Mouse (Mus musculus): ENCODE results near the gene Dmwd. TPM values are rescaled to one million over a fixed set of nuclear protein-coding genes. Genes with fewer than 3 reads are reported as not detected.

Gene Dmwd
- polyA plus RNA-seq, 1 experiment from 2014 or later = 21.6 TPM

GRCm38 (mm10) chr7:19109565-19109964, 33.5 kb downstream of the Dmwd start:
- no peak overlapping the region for H3K4me2 ChIP-seq

GRCm38 (mm10) chr7:19118028-19118771, 42.2 kb downstream of the Dmwd start, which contains the start of gene Gm4969:
Gm4969 (minus strand) TSS chr7:19118368.
- Histone ChIP-seq H3K36me3 (no peaks in the 10 kb centered on the region), H3K4me3 (replicated peaks) (peak within 1 kb of the TSS; percentile 29), H3K27ac (no peak within 1 kb of the TSS), H3K27me3 (peaks cover 6% of the 10 kb centered on the region; the same call in 1 of the 2 replicates), H3K4me1 (replicated peaks) (peaks cover 15% of the 10 kb centered on the region), H3K9me3 (peaks cover 11% of the 10 kb centered on the region; the same call in 1 of the 2 replicates), H3K9ac (replicated peaks) (no peak within 1 kb of the TSS; the same call in 1 of the 2 replicates), H3K4me2 (peak within 1 kb of the TSS; percentile 52)
- WGBS = 23% methylated on average over 63 of the region's 64 CpGs
- 0 out of 2 replicates have a peak, but pooled peaks have one; percentile 5 for ATAC-seq (ENCODE audit: insufficient number of reproducible peaks, insufficient read depth, low FRiP score, low TSS enrichment, low read depth)

More at GRCm38 (mm10) chr7:19109565-19109964, 33.5 kb downstream of the Dmwd start:
- H3K9me3 ChIP-seq = no peaks in the 10 kb centered on the region
- H3K4me1 ChIP-seq (replicated peaks) = no peaks in the 10 kb centered on the region
- no peak for ATAC-seq (ENCODE audit: insufficient number of reproducible peaks, insufficient read depth, low FRiP score, low TSS enrichment, low read depth)
- no peak overlapping the region for H3K9ac ChIP-seq (replicated peaks)
- no peaks in the 10 kb centered on the region for H3K27me3 ChIP-seq
- WGBS = 91% methylated on average over 1 of the region's 1 CpGs
- H3K27ac ChIP-seq = no peak overlapping the region
- H3K36me3 ChIP-seq = no peaks in the 10 kb centered on the region
- H3K4me3 ChIP-seq (replicated peaks) = no peak overlapping the region

- peaks cover 11% of the 10 kb centered on the region; the same call in 1 of the 2 replicates for H3K9me3 ChIP-seq
- H3K4me3 ChIP-seq (replicated peaks) = no peak overlapping the region
- WGBS = 92% methylated on average over 8 of the region's 8 CpGs
- no peak overlapping the region for H3K9ac ChIP-seq (replicated peaks)
- 0 out of 2 replicates have a peak, but pooled peaks have one; percentile 23 for ATAC-seq (ENCODE audit: insufficient number of reproducible peaks, insufficient read depth, low FRiP score, low TSS enrichment, low read depth)
- peaks cover 6% of the 10 kb centered on the region; the same call in 1 of the 2 replicates for H3K27me3 ChIP-seq
- H3K36me3 ChIP-seq = no peaks in the 10 kb centered on the region
- no peak overlapping the region for H3K27ac ChIP-seq
- no peak overlapping the region; the same call in 1 of the 2 replicates for H3K4me2 ChIP-seq
- H3K4me1 ChIP-seq (replicated peaks) = peaks cover 15% of the 10 kb centered on the region
These were observed 43.1 kb downstream of the Dmwd start for GRCm38 (mm10) chr7:19119083-19119482.

- Histone ChIP-seq H3K4me3 (replicated peaks) (peak within 1 kb of the TSS; percentile 68), H3K27ac (no peak within 1 kb of the TSS), H3K9me3 (peaks cover 11% of the 10 kb centered on the region; the same call in 1 of the 2 replicates), H3K4me1 (replicated peaks) (peaks cover 15% of the 10 kb centered on the region), H3K36me3 (no peaks in the 10 kb centered on the region), H3K4me2 (peak within 1 kb of the TSS; percentile 87), H3K27me3 (peaks cover 6% of the 10 kb centered on the region; the same call in 1 of the 2 replicates), H3K9ac (replicated peaks) (peak within 1 kb of the TSS; percentile 80)
- 3% methylated on average over 34 of the region's 34 CpGs for WGBS
- peak; percentile 92 for ATAC-seq (ENCODE audit: insufficient number of reproducible peaks, insufficient read depth, low FRiP score, low TSS enrichment, low read depth)
These were observed 43.8 kb downstream of the Dmwd start, which contains the start of gene Fbxo46 for GRCm38 (mm10) chr7:19119631-19120429. Fbxo46 (plus strand) TSS chr7:19119859.

GRCm38 (mm10) chr7:19121686-19122085, 45.7 kb downstream of the Dmwd start:
- Histone ChIP-seq H3K9me3 (peaks cover 11% of the 10 kb centered on the region; the same call in 1 of the 2 replicates), H3K4me1 (replicated peaks) (peaks cover 15% of the 10 kb centered on the region), H3K27ac (no peak overlapping the region), H3K9ac (replicated peaks) (no peak overlapping the region), H3K4me2 (no peak overlapping the region), H3K36me3 (0 out of 2 replicates have a peak, but pooled peaks cover 7% of the 10 kb centered on the region), H3K27me3 (peaks cover 6% of the 10 kb centered on the region; the same call in 1 of the 2 replicates), H3K4me3 (replicated peaks) (no peak overlapping the region)
- ATAC-seq (ENCODE audit: insufficient number of reproducible peaks, insufficient read depth, low FRiP score, low TSS enrichment, low read depth) = no peak
- WGBS = 96% methylated on average over 4 of the region's 4 CpGs

- Histone ChIP-seq H3K9me3 (no peaks in the 10 kb centered on the region), H3K4me1 (replicated peaks) (peaks cover 8% of the 10 kb centered on the region), H3K4me2 (no peak overlapping the region), H3K4me3 (replicated peaks) (no peak overlapping the region), H3K27ac (no peak overlapping the region), H3K36me3 (peaks cover 28% of the 10 kb centered on the region; the same call in 1 of the 2 replicates), H3K9ac (replicated peaks) (no peak overlapping the region), H3K27me3 (no peaks in the 10 kb centered on the region)
- 87% methylated on average over 6 of the region's 6 CpGs for WGBS
- ATAC-seq (ENCODE audit: insufficient number of reproducible peaks, insufficient read depth, low FRiP score, low TSS enrichment, low read depth) = no peak
These were observed 48.7 kb downstream of the Dmwd start for GRCm38 (mm10) chr7:19124713-19125112.

DNA sequence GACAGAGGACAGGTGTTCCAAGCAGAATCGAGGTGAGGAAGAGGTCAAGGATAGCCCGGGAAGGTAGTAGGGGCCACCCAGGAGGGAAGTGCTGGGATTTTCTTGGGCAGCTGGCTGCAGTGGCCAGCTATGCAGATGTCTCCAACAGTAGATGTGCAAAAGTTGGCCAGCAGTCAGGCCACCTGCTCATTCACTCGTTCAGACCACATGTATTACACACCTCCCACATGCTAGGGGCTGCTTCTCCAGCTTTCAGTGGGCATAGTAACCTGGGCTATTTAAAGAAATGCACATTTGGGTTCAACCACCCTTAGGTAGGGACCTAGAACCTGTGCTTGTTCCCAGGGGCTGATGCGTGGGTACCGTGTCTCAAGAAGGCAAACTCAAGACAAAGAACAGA, 51.7 kb downstream of the Dmwd start:
- H3K27ac ChIP-seq = no peak overlapping the region
- WGBS = 82% methylated on average over 5 of the region's 5 CpGs
- H3K27me3 ChIP-seq = no peaks in the 10 kb centered on the region
- H3K9me3 ChIP-seq = no peaks in the 10 kb centered on the region
- H3K4me1 ChIP-seq (replicated peaks) = peaks cover 12% of the 10 kb centered on the region
- H3K9ac ChIP-seq (replicated peaks) = no peak overlapping the region
- H3K36me3 ChIP-seq = peaks cover 28% of the 10 kb centered on the region; the same call in 1 of the 2 replicates
- H3K4me3 ChIP-seq (replicated peaks) = no peak overlapping the region
- ATAC-seq (ENCODE audit: insufficient number of reproducible peaks, insufficient read depth, low FRiP score, low TSS enrichment, low read depth) = no peak
- no peak overlapping the region for H3K4me2 ChIP-seq

GRCm38 (mm10) chr7:19129396-19129795, 53.4 kb downstream of the Dmwd start:
- ATAC-seq (ENCODE audit: insufficient number of reproducible peaks, insufficient read depth, low FRiP score, low TSS enrichment, low read depth) = no peak
- WGBS = 93% methylated on average over 5 of the region's 5 CpGs
- H3K9ac ChIP-seq (replicated peaks) = no peak overlapping the region

DNA sequence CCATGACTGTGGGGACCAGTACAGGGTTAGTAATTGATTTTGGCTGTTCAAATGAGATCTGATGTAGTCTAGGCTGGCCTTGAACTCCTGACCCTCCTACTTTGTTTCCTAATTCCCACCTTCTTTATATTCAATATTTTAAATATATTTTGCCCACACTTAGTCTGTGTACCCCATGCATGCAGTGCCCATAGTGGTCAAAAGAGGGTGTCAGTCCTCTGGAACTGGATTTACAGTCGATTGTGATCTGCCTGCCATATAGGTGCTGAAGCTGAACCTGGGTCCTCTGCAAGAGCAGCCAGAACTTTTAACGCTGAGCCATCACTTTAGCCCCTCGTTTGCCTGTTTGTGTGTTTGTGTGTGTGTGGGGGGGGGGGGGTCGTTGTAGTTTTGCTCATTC, 54.6 kb downstream of the Dmwd start:
- WGBS = 24% methylated on average over 4 of the region's 4 CpGs
- Histone ChIP-seq H3K4me2 (peak overlapping the region; percentile 63), H3K9ac (replicated peaks) (no peak overlapping the region), H3K9me3 (no peaks in the 10 kb centered on the region), H3K27me3 (no peaks in the 10 kb centered on the region), H3K4me3 (replicated peaks) (peak overlapping the region; percentile 42), H3K36me3 (peaks cover 42% of the 10 kb centered on the region), H3K4me1 (replicated peaks) (peaks cover 12% of the 10 kb centered on the region), H3K27ac (peak overlapping the region; percentile 89)
- ATAC-seq (ENCODE audit: insufficient number of reproducible peaks, insufficient read depth, low FRiP score, low TSS enrichment, low read depth) = no peak

More at GRCm38 (mm10) chr7:19129396-19129795, 53.4 kb downstream of the Dmwd start:
- Histone ChIP-seq H3K27me3 (no peaks in the 10 kb centered on the region), H3K36me3 (peaks cover 29% of the 10 kb centered on the region; the same call in 1 of the 2 replicates), H3K27ac (no peak overlapping the region; the same call in 1 of the 2 replicates), H3K4me3 (replicated peaks) (no peak overlapping the region), H3K4me1 (replicated peaks) (peaks cover 12% of the 10 kb centered on the region), H3K9me3 (no peaks in the 10 kb centered on the region), H3K4me2 (no peak overlapping the region)

GRCm38 (mm10) chr7:19131324-19131848, 55.4 kb downstream of the Dmwd start:
- Histone ChIP-seq H3K27ac (peak overlapping the region; percentile 89), H3K4me2 (peak overlapping the region; percentile 63), H3K27me3 (no peaks in the 10 kb centered on the region), H3K4me1 (replicated peaks) (peaks cover 12% of the 10 kb centered on the region), H3K9ac (replicated peaks) (peak overlapping the region; percentile 40; the same call in 1 of the 2 replicates), H3K36me3 (peaks cover 43% of the 10 kb centered on the region), H3K9me3 (no peaks in the 10 kb centered on the region), H3K4me3 (replicated peaks) (peak overlapping the region; percentile 42)
- under 1% methylated on average over 39 of the region's 39 CpGs for WGBS
- ATAC-seq (ENCODE audit: insufficient number of reproducible peaks, insufficient read depth, low FRiP score, low TSS enrichment, low read depth) = peak; percentile 97
